Mouse (Mus musculus) spleen, postnatal 0 days (tissue): Measurements from ENCODE around the gene 1810010D01Rik. TPM values are rescaled to one million over a fixed set of nuclear protein-coding genes. Genes with fewer than 3 reads are reported as not detected.

Experiments
- polyA plus RNA-seq: library from polyadenylated mRNA; unstranded; fragments of >200 nt; fragmentation: Nextera tagmentation; extraction: Ambion mirVana; gene quantifications from 2 replicates; pipeline ENCODE4 v1.2.1, GENCODE M21; 2015

1810010D01Rik gene
- 0.44 TPM in 1 of 2 replicates, not detected in the other for polyA plus RNA-seq

GRCm38 (mm10) chr7:145208006-145208405 lies at the start of gene 1810010D01Rik:
Gene 1810010D01Rik (minus strand): TSS chr7:145208119.

Other genes starting within 250 kb of the 1810010D01Rik start
- 5.8 and 7.8 TPM in 2 replicates for gene Tpcn2, start 75.9 kb upstream of the 1810010D01Rik start, polyA plus RNA-seq
- 1.2 and 1.7 TPM in 2 replicates for gene Mrgprf, start 92.7 kb upstream of the 1810010D01Rik start, polyA plus RNA-seq
- gene Mrgprd, start 106.7 kb upstream of the 1810010D01Rik start, polyA plus RNA-seq, result not detected in 2 replicates